Mouse (Mus musculus): Measurements from ENCODE around the gene Hoxc8. TPM values are rescaled to one million over a fixed set of nuclear protein-coding genes. Genes with fewer than 3 reads are reported as not detected.

Hoxc8 gene
- polyA plus RNA-seq, 1 experiment from 2014 or later: 22.9 TPM

- Histone ChIP-seq H3K4me3 (replicated peaks; ENCODE audit: low read length) (peak overlapping the region; percentile 22; the same call in 1 of the 2 replicates), H3K4me1 (replicated peaks; ENCODE audit: control insufficient read depth, insufficient read depth, low read length) (0 out of 2 replicates have a peak, but pooled peaks cover 4% of the 10 kb centered on the region), H3K27ac (no peak overlapping the region), H3K9ac (peak overlapping the region; percentile 12), H3K36me3 (replicated peaks; ENCODE audit: control insufficient read depth, insufficient read depth) (no peaks in the 10 kb centered on the region), H3K27me3 (ENCODE audit: control insufficient read depth, insufficient read depth, low read length) (peaks cover 98% of the 10 kb centered on the region), H3K9me3 (ENCODE audit: control insufficient read depth, low read length) (no peaks in the 10 kb centered on the region), H3K4me2 (replicated peaks) (peak overlapping the region; percentile 30)
- no peak for DNase-seq (ENCODE audit: low spot score)
- WGBS: 2% methylated on average over 28 of the region's 28 CpGs
- ATAC-seq (ENCODE audit: low FRiP score): no peak
Observed at GRCm38 (mm10) chr15:103010847-103011555, 20.6 kb downstream of the Hoxc8 start.

- ATAC-seq (ENCODE audit: low FRiP score) (no peak), DNase-seq (ENCODE audit: low spot score) (no peak)
- WGBS: 5% methylated on average over 26 of the region's 26 CpGs
- 0 out of 2 replicates have a peak, but pooled peaks cover 4% of the 10 kb centered on the region for H3K4me1 ChIP-seq (replicated peaks; ENCODE audit: control insufficient read depth, insufficient read depth, low read length)
- no peaks in the 10 kb centered on the region for H3K9me3 ChIP-seq (ENCODE audit: control insufficient read depth, low read length)
- peaks cover 98% of the 10 kb centered on the region for H3K27me3 ChIP-seq (ENCODE audit: control insufficient read depth, insufficient read depth, low read length)
- H3K4me2 ChIP-seq (replicated peaks): peak overlapping the region; percentile 28
- H3K4me3 ChIP-seq (replicated peaks; ENCODE audit: low read length): 0 out of 2 replicates have a peak overlapping the region, but pooled peaks have one; percentile 2
- H3K27ac ChIP-seq: no peak overlapping the region
- 0 out of 2 replicates have a peak overlapping the region, but pooled peaks have one; percentile 25 for H3K9ac ChIP-seq
- H3K36me3 ChIP-seq (replicated peaks; ENCODE audit: control insufficient read depth, insufficient read depth): no peaks in the 10 kb centered on the region
Observed at GRCm38 (mm10) chr15:103011928-103012486, 21.6 kb downstream of the Hoxc8 start.

- H3K27me3 ChIP-seq (ENCODE audit: control insufficient read depth, insufficient read depth, low read length): peaks cover 98% of the 10 kb centered on the region
- peak overlapping the region; percentile 91 for H3K27ac ChIP-seq
- H3K9ac ChIP-seq: peak overlapping the region; percentile 72; the same call in 1 of the 2 replicates
Observed at GRCm38 (mm10) chr15:103013238-103013984, 23.0 kb downstream of the Hoxc8 start.

GRCm38 (mm10) chr15:103014166-103015008 is 24.0 kb downstream of the Hoxc8 start:
- peak overlapping the region; percentile 91 for H3K27ac ChIP-seq
- H3K4me1 ChIP-seq (replicated peaks; ENCODE audit: control insufficient read depth, insufficient read depth, low read length): 0 out of 2 replicates have a peak, but pooled peaks cover 4% of the 10 kb centered on the region
- peak overlapping the region; percentile 52 for H3K4me2 ChIP-seq (replicated peaks)
- H3K27me3 ChIP-seq (ENCODE audit: control insufficient read depth, insufficient read depth, low read length): peaks cover 98% of the 10 kb centered on the region
- peak; percentile 51 for ATAC-seq (ENCODE audit: low FRiP score)
- peak overlapping the region; percentile 37 for H3K4me3 ChIP-seq (replicated peaks; ENCODE audit: low read length)
- 1% methylated on average over 50 of the region's 57 CpGs for WGBS
- H3K36me3 ChIP-seq (replicated peaks; ENCODE audit: control insufficient read depth, insufficient read depth): no peaks in the 10 kb centered on the region
- H3K9ac ChIP-seq: peak overlapping the region; percentile 72
- no peaks in the 10 kb centered on the region for H3K9me3 ChIP-seq (ENCODE audit: control insufficient read depth, low read length)
- no peak for DNase-seq (ENCODE audit: low spot score)

More at GRCm38 (mm10) chr15:103013238-103013984, 23.0 kb downstream of the Hoxc8 start:
- Histone ChIP-seq H3K4me1 (replicated peaks; ENCODE audit: control insufficient read depth, insufficient read depth, low read length) (0 out of 2 replicates have a peak, but pooled peaks cover 4% of the 10 kb centered on the region), H3K9me3 (ENCODE audit: control insufficient read depth, low read length) (no peaks in the 10 kb centered on the region), H3K4me3 (replicated peaks; ENCODE audit: low read length) (peak overlapping the region; percentile 37), H3K4me2 (replicated peaks) (peak overlapping the region; percentile 52), H3K36me3 (replicated peaks; ENCODE audit: control insufficient read depth, insufficient read depth) (no peaks in the 10 kb centered on the region)
- ATAC-seq (ENCODE audit: low FRiP score) (peak; percentile 32; the same call in 1 of the 2 replicates), DNase-seq (ENCODE audit: low spot score) (peak; percentile 78)
- WGBS: 3% methylated on average over 17 of the region's 17 CpGs

GRCm38 (mm10) chr15:103015009-103015399 is 24.6 kb downstream of the Hoxc8 start:
- Histone ChIP-seq H3K9me3 (ENCODE audit: control insufficient read depth, low read length) (no peaks in the 10 kb centered on the region), H3K36me3 (replicated peaks; ENCODE audit: control insufficient read depth, insufficient read depth) (no peaks in the 10 kb centered on the region), H3K27ac (peak overlapping the region; percentile 91), H3K4me3 (replicated peaks; ENCODE audit: low read length) (peak overlapping the region; percentile 37), H3K9ac (peak overlapping the region; percentile 72), H3K4me2 (replicated peaks) (peak overlapping the region; percentile 52), H3K27me3 (ENCODE audit: control insufficient read depth, insufficient read depth, low read length) (peaks cover 98% of the 10 kb centered on the region), H3K4me1 (replicated peaks; ENCODE audit: control insufficient read depth, insufficient read depth, low read length) (0 out of 2 replicates have a peak, but pooled peaks cover 4% of the 10 kb centered on the region)
- ATAC-seq (ENCODE audit: low FRiP score): no peak
- WGBS: under 1% methylated on average over 28 of the region's 28 CpGs
- DNase-seq (ENCODE audit: low spot score): no peak

GRCm38 (mm10) chr15:103015406-103016166 is 25.2 kb downstream of the Hoxc8 start:
- WGBS: 2% methylated on average over 19 of the region's 19 CpGs
- H3K4me1 ChIP-seq (replicated peaks; ENCODE audit: control insufficient read depth, insufficient read depth, low read length): 0 out of 2 replicates have a peak, but pooled peaks cover 4% of the 10 kb centered on the region
- H3K4me3 ChIP-seq (replicated peaks; ENCODE audit: low read length): peak overlapping the region; percentile 37
- H3K9me3 ChIP-seq (ENCODE audit: control insufficient read depth, low read length): no peaks in the 10 kb centered on the region
- no peaks in the 10 kb centered on the region for H3K36me3 ChIP-seq (replicated peaks; ENCODE audit: control insufficient read depth, insufficient read depth)
- H3K27ac ChIP-seq: peak overlapping the region; percentile 91
- peak overlapping the region; percentile 52 for H3K4me2 ChIP-seq (replicated peaks)
- H3K9ac ChIP-seq: peak overlapping the region; percentile 72
- DNase-seq (ENCODE audit: low spot score) (no peak), ATAC-seq (ENCODE audit: low FRiP score) (no peak)
- H3K27me3 ChIP-seq (ENCODE audit: control insufficient read depth, insufficient read depth, low read length): peaks cover 98% of the 10 kb centered on the region

GRCm38 (mm10) chr15:103018636-103019035 is 28.2 kb downstream of the Hoxc8 start, which contains the start of gene Hoxc4:
Gene Hoxc4 (plus strand): TSS chr15:103018934.
- Histone ChIP-seq H3K4me1 (replicated peaks; ENCODE audit: control insufficient read depth, insufficient read depth, low read length) (0 out of 2 replicates have a peak, but pooled peaks cover 4% of the 10 kb centered on the region), H3K9me3 (ENCODE audit: control insufficient read depth, low read length) (no peaks in the 10 kb centered on the region), H3K4me2 (replicated peaks) (peak within 1 kb of the TSS; percentile 52), H3K27ac (0 out of 2 replicates have a peak within 1 kb of the TSS, but pooled peaks have one; percentile 14), H3K4me3 (replicated peaks; ENCODE audit: low read length) (no peak within 1 kb of the TSS), H3K27me3 (ENCODE audit: control insufficient read depth, insufficient read depth, low read length) (peaks cover 100% of the 10 kb centered on the region), H3K9ac (no peak within 1 kb of the TSS), H3K36me3 (replicated peaks; ENCODE audit: control insufficient read depth, insufficient read depth) (no peaks in the 10 kb centered on the region)
- WGBS: 7% methylated on average over 9 of the region's 9 CpGs
- ATAC-seq (ENCODE audit: low FRiP score) (no peak), DNase-seq (ENCODE audit: low spot score) (no peak)

GRCm38 (mm10) chr15:103020899-103021418 is 30.6 kb downstream of the Hoxc8 start:
- H3K27me3 ChIP-seq (ENCODE audit: control insufficient read depth, insufficient read depth, low read length): peaks cover 100% of the 10 kb centered on the region
- no peak overlapping the region for H3K27ac ChIP-seq
- no peaks in the 10 kb centered on the region for H3K4me1 ChIP-seq (replicated peaks; ENCODE audit: control insufficient read depth, insufficient read depth, low read length)
- peak; percentile 60; the same call in 1 of the 2 replicates for ATAC-seq (ENCODE audit: low FRiP score)
- H3K9me3 ChIP-seq (ENCODE audit: control insufficient read depth, low read length): no peaks in the 10 kb centered on the region
- 2% methylated on average over 8 of the region's 8 CpGs for WGBS
- H3K9ac ChIP-seq: no peak overlapping the region
- H3K4me3 ChIP-seq (replicated peaks; ENCODE audit: low read length): no peak overlapping the region; the same call in 1 of the 2 replicates
- no peaks in the 10 kb centered on the region for H3K36me3 ChIP-seq (replicated peaks; ENCODE audit: control insufficient read depth, insufficient read depth)
- H3K4me2 ChIP-seq (replicated peaks): peak overlapping the region; percentile 35
- no peak for DNase-seq (ENCODE audit: low spot score)
